Mouse (Mus musculus) T-helper 2 cell (primary cell): ENCODE measurements around the gene Ghr.

ENCODE experiments used
- in situ Hi-C: fragments of 300-600 bp; cut with MboI, MseI; formaldehyde crosslinking; loops from one replicate; pipeline ENCODE4 v1.15.1; 2025; ENCODE audit warnings: high pct_unique_total_duplicates

The Ghr gene

DNA sequence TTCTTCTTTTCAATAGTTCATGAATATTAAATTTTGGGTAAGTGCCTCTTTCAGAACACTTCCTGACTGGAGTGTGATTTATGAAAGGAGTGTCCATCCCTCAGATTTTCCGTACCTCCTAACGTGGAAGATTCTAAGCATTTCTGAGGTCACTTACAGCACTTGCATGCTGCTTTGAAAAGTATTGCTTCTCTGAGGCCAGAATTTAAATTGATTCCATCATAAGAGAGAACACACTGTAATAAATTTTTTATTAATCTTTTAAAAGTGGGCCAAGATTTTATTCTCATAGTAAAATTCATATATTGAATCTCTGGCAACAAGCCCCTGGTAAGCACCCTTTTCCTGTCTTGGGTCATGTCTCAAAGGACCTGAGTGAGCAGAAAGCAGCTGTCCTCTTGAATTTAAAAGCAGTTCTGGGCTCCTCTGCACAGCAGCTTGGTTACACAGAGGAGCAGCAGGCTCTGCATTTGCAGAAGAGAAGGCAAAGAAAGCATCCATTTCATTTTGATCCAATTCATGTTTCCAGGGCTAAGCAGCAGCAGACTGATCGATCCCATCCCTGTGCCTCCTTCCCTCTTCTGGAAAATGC lies 46.9 kb downstream of the Ghr start:
- in situ Hi-C loops, result no loop called here

DNA sequence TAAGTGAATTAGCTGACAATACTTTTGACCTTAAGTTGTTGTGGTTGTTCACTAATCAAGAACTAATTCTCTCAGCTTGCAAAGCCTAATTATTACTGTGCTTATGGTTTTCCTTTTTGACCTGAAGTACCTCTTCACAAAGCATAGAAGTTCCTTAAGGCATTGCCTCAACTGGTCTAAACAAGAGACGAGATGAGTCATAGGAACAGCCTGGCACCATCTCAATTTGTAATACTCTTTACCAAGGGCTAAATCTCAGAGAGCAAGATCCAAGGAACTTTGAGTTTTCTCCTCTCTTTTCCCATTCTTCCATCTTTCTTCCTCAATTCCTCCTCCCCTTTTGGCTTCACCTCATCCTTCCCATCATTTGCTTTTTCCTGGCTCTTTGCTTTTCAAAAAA lies 69.3 kb downstream of the Ghr start:
- in situ Hi-C loops, result no loop called here

DNA sequence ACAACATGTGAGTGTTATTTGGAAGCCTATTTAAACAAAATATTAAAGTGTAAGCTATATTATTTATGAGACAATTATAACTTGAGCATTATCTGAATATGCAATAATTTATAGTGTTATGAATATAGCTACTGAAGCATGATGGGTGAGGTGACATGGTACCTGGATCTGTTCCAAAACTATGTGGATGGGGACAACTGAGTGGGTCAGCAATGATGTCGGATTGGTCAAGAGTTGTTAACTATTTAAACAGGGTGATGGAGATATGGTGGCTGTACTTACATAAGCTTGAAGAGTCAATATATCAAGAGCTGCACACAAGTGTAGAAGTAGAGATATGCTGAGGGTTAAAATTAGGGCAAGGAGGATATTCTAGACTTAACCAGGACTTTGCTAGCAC lies 70.9 kb downstream of the Ghr start:
- in situ Hi-C loops, result no loop called here

DNA sequence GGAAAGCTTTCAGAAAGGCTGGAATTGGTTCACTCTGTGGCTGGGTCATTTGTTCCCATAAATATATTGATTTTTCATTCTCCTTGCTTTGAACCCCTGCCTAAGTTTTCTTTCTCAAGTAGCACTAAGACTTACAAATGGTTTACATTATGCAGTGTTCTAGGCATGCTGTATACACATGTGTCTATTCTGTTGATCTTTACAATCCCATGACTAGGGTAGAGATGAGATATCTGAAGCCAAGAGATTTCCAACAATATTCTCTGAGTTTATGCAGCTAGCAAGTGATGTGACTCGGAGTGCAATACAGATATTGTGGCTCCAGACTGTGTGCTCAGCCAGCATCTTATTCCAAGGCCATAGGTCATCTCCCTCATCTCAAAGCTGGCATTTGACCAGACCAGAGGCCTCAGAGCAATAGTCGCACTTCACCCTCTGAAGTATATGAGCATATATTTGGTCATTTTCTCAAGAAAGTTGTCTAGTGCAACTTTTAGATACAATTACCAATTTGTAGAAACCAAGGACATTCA lies 71.6 kb downstream of the Ghr start:
- in situ Hi-C loops, result no loop called here

DNA sequence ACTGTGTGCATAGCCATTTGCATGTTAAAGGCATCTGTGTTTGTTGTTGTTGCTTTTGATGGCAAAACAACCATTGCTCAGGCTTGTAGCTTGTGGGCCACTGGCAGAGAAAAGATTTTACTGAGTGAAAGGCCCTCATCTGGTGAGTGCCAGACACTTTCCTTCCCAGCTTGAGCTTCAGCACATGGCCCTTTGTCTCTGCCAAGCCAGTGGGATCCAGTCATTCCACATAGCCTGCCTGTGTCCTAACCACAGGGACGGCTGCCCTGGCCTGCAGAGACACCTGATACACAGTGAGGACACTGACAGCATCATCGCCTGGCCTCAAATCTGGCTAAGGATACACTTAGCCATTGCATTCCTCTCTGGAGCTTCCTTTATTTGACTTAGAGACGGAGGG lies 74.2 kb downstream of the Ghr start:
- in situ Hi-C loops, result no loop called here

DNA sequence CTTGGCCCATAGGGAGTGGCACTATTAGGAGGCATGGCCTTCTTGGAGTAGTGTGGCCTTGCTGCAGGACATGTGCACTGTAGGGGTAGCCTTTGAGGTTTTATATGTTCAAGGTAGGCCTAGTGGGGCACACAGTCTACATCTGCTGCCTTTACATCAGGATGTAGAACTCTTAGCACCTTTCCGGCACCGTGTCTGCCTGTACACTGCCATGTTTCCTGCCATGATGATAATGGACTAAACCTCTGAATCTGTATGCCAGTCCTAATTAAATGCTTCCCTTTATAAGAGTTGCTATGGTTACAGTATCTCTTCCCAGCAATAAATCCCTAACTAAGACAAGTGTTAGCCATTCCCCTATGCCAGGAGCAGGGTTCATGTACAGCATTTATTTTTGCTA lies 76.0 kb downstream of the Ghr start:
- in situ Hi-C loops, result no loop called here

DNA sequence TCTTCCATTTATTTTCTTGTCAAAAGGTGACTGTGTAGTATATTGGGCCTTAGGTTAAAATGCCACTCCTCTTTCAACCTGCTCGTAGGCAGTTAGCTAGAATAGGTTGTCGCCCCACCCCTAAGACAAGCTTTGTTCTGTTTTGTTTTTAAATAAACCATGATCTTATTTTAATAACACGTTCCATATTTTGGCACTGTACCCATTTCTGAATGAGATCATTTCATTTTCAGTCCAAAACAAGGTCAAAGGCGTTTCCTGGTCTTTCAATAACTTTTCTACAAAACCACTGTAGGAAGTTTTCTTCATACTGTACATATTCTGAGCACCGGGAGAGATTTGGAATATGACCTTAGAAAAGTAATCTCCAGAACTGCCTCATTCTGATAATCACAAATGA lies 78.6 kb downstream of the Ghr start:
- in situ Hi-C loops, result no loop called here

DNA sequence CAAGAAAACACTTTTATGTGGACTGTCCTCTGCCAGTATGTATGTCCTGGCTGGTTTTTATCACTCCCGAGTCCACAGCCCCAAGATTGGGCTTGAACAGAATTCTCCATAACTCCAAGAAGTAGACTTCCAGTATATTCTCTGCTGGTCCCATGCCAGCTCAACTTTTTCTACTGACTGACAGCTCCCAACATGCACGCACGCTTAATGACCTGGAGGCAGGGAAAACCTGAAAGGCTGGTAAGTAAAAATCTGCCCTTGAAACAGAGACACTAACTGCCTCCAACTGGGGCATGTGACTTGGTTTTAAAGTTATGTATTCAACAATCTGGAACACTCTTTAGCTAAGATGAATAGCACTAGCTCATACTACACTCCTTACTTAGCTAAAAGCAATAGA lies 81.6 kb downstream of the Ghr start:
- in situ Hi-C loops, result no loop called here

DNA sequence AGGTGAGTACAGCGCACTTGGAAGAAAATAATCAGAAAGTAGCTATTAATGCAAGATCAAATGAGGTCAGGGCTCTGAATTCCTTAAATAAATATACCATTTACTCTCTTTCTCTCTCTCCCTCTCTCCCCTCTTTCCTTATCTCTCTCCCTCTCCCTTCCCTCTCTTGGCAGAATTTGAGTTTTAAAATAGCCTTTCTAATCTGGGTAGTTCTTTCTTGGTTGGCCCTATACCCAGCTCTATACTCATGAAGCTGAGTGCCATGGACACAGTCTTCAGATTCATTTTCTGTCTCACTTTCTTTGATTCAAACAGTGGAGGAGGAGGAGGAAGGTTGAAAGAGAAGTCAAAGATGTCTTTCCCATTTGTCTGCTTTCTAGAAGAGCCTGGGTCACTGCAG lies 84.3 kb downstream of the Ghr start:
- in situ Hi-C loops, result no loop called here

DNA sequence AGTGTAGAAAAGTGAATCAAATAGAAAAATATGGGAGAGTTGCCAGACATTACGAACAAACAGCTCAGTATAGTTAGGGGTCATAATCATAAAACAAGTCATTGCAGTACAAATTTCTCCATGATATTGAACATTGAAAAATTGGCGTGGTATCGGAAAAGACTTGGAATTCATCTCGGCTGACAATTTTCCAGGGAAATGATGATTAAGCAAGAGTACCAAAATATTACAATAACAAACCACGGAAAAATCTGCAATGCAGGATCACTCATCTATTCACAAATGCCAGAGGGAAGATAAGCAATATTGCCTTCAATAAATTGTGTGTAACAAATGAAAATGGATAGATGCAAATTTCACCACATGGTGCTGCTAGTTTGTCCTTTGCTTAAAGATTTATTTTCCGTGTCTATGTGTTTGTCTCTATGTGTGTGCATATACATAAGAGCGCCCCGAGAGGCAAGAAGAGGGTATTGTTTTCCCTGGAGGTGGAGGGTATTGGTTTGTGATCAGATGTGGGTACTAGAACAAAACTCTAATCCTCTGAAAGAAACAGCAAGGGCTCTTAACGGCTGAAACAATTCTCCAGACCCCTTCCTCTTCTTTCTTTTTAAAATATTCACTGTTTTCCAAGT lies 85.2 kb downstream of the Ghr start:
- in situ Hi-C loops, result no loop called here

DNA sequence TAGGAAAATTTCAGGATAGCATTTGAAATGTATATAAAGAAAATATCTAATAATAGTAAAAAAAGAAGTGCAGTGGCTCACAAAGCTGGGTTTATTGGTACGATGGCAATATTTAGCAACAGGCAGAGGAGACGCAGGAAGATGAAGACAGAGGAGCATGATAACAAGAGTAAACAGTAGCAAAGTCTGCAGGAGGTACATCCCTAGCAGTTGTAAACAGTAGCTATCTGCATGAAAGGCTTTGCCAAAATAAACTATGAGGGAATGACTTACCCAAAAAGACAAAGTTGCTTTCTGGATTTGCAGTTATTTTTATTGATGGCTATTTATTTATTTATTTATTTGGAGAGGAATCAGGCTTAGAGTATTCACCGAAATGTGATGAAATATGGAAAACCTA lies 92.4 kb downstream of the Ghr start:
- in situ Hi-C loops, result no loop called here

DNA sequence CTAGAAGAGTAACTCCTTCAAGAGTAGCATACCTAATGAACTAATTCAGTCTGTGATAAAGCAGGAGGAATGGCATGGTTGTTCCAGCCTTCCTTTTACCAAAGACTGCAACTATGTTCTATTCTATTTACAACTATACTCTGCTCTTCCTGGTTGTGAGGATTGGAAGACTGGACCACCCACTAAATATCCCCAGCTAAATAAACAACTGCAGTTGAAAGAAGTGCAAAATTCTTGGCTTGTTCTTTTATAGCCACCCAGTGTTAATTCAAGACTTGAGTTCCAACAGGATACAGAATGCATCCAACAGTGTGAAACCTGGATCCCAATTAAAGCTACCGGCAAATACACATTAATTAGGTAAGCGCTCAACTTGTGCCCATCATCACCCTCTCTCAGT lies 93.3 kb downstream of the Ghr start:
- in situ Hi-C loops, result no loop called here

DNA sequence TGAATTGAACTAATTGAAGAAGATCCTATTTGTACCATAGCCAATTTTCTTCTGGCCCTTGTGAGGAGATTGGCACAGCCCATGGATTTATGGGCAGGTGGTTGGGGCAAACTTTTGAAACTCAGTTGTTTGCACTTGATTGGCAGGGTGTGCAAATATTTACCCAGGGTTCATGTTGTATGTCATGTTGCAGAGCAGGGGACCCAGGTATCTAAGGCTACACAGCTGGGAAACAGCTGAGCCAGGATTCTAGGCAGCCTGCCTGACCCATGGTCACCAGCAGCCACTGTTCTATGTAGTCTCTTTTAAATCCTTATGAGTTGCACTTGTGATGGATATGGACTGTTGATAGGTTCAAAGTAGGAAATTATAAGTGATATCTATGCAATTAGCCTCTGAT lies 94.1 kb downstream of the Ghr start:
- in situ Hi-C loops, result no loop called here

DNA sequence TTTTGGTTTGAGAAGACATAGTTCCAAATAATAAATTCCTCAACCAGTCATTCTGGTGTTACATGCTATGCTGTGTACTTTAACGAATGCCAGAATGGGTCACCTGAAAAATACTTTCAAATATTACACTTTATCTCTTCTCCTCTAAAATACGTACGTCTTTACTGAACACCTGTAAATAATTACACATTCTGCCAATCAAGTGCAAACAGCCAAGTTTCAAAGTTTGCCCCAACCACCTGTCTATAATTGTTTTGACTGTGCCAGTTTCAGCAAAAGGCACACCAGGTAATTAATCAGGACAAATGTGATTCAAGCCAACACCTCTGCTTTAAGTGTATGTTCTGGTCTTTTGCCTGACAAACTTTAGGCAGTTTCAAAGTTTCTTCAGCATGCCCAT lies 94.7 kb downstream of the Ghr start:
- in situ Hi-C loops, result no loop called here

DNA sequence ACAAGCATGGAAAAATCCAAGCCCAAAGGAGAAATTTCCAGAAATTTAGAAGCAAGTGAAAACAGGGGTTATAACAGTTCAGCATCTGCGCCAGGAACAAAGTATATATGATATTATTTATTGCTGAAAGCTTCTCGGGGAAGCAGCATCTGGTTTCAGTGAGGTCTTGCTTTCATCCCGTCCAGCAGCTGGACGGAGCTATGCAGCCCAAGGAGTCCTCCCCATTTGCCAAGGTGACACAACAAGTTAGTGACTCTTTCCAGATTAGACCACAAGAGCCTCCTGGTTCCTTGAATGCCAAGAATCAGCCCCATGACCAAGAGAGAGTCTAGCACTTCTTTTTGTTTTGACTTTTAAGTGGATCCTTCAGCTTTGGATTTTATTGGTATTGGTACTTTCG lies 96.6 kb downstream of the Ghr start:
- in situ Hi-C loops, result no loop called here

DNA sequence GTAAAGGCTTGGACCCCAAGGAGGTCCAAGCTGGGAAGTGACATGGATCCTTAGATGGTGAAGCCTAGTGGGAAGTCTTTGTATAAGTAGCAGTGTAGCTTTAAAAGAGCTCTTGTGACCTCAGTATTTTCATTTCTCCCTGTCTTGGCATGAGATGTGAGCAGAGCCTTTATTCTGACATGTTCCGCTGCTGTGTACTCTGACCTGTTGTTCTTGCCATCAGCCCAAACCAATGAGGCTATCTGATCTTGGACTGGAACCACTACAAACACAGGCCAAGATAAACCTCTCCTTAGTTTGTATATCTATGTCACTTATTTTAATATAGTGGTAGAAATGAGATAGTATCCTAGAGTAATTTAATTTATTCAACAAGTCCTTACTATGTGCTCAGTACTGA lies 97.9 kb downstream of the Ghr start:
- in situ Hi-C loops, result no loop called here

DNA sequence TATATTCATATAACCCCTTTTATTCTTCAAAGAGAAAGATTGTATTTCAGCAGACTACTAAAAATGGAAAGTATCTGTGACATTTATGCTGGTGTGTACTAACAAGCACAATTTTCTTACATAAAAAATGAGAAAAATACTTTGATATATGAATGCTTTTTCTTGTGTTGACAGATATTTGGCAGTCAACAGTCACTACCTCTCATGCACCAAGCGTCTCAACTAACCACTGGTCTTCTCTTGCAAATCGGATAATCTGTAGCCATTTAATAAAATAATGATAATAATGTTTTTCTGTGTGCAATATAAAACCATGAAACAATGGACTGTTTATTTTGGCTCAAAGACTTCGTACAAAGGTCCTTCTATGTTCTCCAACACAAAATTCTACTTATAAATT lies 99.8 kb downstream of the Ghr start:
- in situ Hi-C loops, result no loop called here

DNA sequence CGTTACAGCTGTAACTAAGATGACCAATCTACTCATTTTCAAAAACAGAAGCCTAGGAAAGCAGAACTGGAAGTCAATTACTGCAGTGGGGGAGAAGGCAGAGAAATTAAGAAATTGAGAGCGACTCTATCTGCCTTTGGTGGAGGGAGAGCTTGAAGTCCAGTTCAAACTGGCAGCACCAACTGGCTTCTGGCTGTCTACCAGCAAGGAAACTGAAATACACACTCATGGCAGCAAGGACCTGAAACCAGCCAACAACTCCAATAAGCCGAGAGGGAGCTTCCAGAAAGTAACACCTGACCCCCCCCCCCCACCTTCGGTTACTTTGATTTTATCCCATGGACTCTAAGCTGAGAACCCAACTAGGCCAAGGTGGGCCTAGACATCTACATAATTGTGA lies 114.1 kb downstream of the Ghr start:
- in situ Hi-C loops, result no loop called here

DNA sequence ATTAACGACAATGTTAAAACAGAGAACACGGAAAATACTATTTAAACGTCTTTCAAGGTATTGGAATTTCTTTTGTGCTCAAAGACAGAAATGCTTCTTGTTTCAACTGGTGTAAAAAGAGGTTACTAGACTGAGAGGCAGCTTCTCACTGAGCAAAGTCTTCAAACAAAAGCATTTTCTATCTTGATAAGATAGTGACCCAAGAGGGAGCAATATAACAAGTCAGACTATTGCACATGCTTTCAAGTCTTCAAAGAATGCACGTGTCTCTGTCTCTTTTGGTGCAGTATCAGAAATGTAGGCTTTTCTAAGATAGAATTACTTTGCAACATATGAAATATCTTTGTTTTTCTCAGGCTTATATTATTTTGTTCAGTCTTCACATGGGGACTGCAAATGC lies 116.7 kb downstream of the Ghr start:
- in situ Hi-C loops, result no loop called here

DNA sequence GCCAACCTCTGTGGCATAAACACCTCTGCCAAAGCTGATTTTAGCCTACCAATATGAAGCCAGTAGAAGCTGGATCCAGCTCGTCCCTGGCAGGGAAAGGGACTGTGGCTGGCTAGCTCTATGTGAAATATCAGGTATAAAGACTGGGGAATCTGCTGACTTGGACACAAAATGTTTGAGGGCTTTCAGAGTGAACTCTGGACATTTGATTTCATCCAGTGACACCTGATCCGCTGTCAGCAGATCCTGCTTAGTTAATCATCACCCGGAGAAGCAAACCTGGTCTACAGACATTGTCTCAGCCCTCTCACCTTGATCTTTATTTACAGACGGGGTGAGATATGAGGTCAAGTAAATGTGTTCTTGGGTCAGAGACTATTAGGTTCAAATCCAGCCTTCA lies 118.5 kb downstream of the Ghr start:
- in situ Hi-C loops, result no loop called here

DNA sequence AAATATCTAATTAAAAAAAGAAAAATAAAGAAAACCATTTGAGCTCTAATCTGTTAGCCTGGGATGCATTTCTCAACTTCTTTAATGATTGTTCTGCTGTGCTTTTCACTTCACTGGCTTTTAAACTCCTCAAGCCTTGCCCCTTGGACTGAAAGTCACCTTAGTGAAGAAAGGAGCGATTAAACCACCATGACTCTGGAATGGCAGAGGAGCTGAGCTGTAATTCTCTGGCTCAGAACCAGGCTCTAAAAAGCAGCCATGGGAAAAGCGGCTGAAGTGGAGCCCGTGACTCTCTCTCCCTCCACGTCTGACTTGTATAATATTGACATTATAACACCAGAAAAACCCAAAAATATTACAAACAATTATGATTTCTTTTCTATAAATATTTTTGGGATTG lies 126.7 kb downstream of the Ghr start:
- in situ Hi-C loops, result no loop called here

DNA sequence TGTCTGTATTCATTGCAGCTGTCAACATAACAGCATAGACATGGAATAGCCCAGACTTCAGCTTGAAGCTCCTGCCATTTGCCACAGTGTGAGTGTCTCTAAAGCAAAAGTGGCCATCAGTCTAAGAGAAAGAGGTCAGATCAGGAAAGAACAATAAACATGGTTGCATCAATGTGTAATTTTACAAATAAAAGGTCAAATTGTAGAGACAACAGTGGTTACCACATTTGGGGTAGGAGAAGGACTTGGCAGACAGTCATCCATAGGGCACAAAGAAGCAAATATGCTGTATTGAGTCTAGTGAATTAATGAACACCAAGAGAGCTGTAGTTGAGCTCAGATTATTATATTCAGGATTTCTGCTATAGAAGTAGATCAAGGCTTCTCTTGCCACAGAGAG lies 127.7 kb downstream of the Ghr start:
- in situ Hi-C loops, result no loop called here

DNA sequence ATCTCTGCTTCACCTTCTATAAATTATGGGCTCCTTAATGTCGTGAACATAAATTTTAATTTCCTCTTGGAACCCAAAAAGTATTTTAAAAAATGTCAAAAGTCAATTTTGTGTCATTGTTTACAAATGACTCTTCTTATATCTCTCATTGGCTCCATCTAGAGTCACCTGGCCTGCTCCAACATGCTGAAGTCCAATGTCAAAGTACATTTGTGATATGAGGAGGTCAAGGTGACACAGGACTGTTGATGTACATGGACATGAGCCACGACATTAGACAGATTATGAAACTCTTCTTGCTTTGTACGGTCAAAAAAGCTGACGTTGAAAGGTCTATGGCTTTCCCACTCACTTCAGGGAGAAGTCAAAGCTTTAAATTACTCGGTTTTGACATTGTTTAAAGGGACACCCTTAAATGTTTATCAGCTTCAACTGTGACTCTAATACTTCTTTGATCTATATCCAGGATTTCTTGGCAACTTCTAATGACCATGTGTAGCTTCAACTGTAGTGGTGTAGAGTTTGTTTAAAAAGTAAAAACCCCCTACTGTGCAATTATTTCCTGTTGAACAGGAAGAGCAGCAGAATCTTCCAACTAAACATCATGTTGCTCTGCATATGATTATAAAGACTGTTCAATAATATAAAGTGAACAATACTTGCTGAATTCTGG lies 131.1 kb downstream of the Ghr start:
- in situ Hi-C loops, result no loop called here
